Mouse (Mus musculus) lung, postnatal 14 days (tissue): ENCODE results near the gene Prickle2.

Experiments
- DNase-seq: peaks from one replicate; pipeline ENCODE4 v3.0.0; 2021

Gene Prickle2

GRCm38 (mm10) chr6:92584026-92584425 is 121.9 kb downstream of the Prickle2 start:
- DNase-seq, result no peak

- no peak for DNase-seq
Observed at GRCm38 (mm10) chr6:92575227-92575626, 130.7 kb downstream of the Prickle2 start.

GRCm38 (mm10) chr6:92572139-92572538 is 133.8 kb downstream of the Prickle2 start:
- DNase-seq, result no peak

GRCm38 (mm10) chr6:92570090-92570489 is 135.9 kb downstream of the Prickle2 start:
- no peak for DNase-seq

- DNase-seq, result no peak
Observed at GRCm38 (mm10) chr6:92569283-92569682, 136.7 kb downstream of the Prickle2 start.

- DNase-seq, result no peak
Observed at GRCm38 (mm10) chr6:92559261-92559660, 146.7 kb downstream of the Prickle2 start.

GRCm38 (mm10) chr6:92555675-92556074 is 150.3 kb downstream of the Prickle2 start:
- DNase-seq, result peak; percentile 57

GRCm38 (mm10) chr6:92553086-92553485 is 152.9 kb downstream of the Prickle2 start:
- no peak for DNase-seq

- no peak for DNase-seq
Observed at GRCm38 (mm10) chr6:92549246-92549645, 156.7 kb downstream of the Prickle2 start.

GRCm38 (mm10) chr6:92545204-92545603 is 160.8 kb downstream of the Prickle2 start:
- no peak for DNase-seq

- no peak for DNase-seq
Observed at GRCm38 (mm10) chr6:92543825-92544224, 162.1 kb downstream of the Prickle2 start.

- no peak for DNase-seq
Observed at GRCm38 (mm10) chr6:92542402-92543101, 163.4 kb downstream of the Prickle2 start.

- peak; percentile 51 for DNase-seq
Observed at GRCm38 (mm10) chr6:92534226-92535031, 171.5 kb downstream of the Prickle2 start.

GRCm38 (mm10) chr6:92533306-92534063 is 172.5 kb downstream of the Prickle2 start:
- no peak for DNase-seq

- DNase-seq, result no peak
Observed at GRCm38 (mm10) chr6:92532896-92533295, 173.1 kb downstream of the Prickle2 start.

GRCm38 (mm10) chr6:92532331-92532730 is 173.6 kb downstream of the Prickle2 start:
- DNase-seq, result no peak

- DNase-seq, result no peak
Observed at GRCm38 (mm10) chr6:92526212-92526611, 179.7 kb downstream of the Prickle2 start.

- DNase-seq, result no peak
Observed at GRCm38 (mm10) chr6:92525646-92526045, 180.3 kb downstream of the Prickle2 start.

GRCm38 (mm10) chr6:92521526-92522075 is 184.4 kb downstream of the Prickle2 start:
- no peak for DNase-seq

- DNase-seq, result no peak
Observed at GRCm38 (mm10) chr6:92520088-92520875, 185.7 kb downstream of the Prickle2 start.

GRCm38 (mm10) chr6:92518438-92518968 is 187.5 kb downstream of the Prickle2 start:
- no peak for DNase-seq

- DNase-seq, result no peak
Observed at GRCm38 (mm10) chr6:92517002-92517401, 189.0 kb downstream of the Prickle2 start.
